Mouse (Mus musculus) layer of hippocampus, postnatal 14 days (tissue): ENCODE results near the gene Dgcr6. TPM values are rescaled to one million over a fixed set of nuclear protein-coding genes. Genes with fewer than 3 reads are reported as not detected.
"Not testable (repeated sequence)": the region's sequence is repeated elsewhere in the genome, so short reads cannot be mapped to it uniquely, and the experiment has no call there.

Experiments
- DNase-seq, 2 experiments: peaks; one replicate each; pipeline ENCODE4 v3.0.0; 2021 to 2022; ENCODE audit warnings: low spot score in 2 of 2, mixed read lengths in 1 of 2
- long read RNA-seq, 2 experiments: library from polyadenylated mRNA; stranded (forward); transcript quantifications; one replicate each; pipeline ENCODE4 v2.0.0; 2021
- total RNA-seq, 2 experiments: library from RNA; stranded (reverse); gene quantifications; 2 replicates each; pipeline ENCODE4 v1.2.3; 2021

The Dgcr6 gene
- total RNA-seq = 10 to 100 TPM; 85.1 to 86.3 TPM
- long read RNA-seq, experiment 1, transcript Dgcr6-201 (5 exons, 1,050 nt) = minor isoform, 15 of 98 reads
- long read RNA-seq, experiment 1, transcript Dgcr6-206 (5 exons, 1,086 nt) = major isoform, 56 of 98 reads
- long read RNA-seq, experiment 1, partial matches to known transcripts = 14 of 98 reads
- long read RNA-seq, experiment 1, other reads (novel, unspliced or antisense) = 9 of 98 reads
- long read RNA-seq, experiment 2, transcript Dgcr6-201 (5 exons, 1,050 nt) = minor isoform, 34 of 176 reads
- long read RNA-seq, experiment 2, transcript Dgcr6-206 (5 exons, 1,086 nt) = major isoform, 105 of 176 reads
- long read RNA-seq, experiment 2, partial matches to known transcripts = 22 of 176 reads
- long read RNA-seq, experiment 2, other reads (novel, unspliced or antisense) = 10 of 176 reads

- peak; percentile 77 to 85 for DNase-seq
These were observed at the start of gene Dgcr6 for GRCm38 (mm10) chr16:18052731-18053202. Gene Dgcr6 (plus strand): TSS chr16:18052860.

DNA sequence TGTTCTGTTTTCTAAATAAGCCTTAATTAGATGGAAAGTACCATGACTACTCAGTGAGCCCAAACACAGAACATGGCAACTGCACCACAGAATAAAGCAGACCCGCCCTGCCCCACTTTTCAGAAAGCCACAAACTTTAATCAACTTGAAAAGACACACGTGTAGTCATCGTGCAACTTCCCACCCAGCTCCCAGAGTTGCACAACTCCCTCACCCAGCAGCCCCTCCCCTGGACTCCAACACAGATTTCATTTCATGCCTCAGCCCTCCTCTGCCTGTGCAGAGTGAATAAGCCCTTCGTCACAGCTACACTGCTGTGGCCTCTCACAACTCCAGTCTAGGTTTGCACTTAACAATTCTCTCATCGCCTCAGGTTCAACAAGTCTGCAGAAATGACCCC, 48.1 kb upstream of the Dgcr6 start:
- DNase-seq = no peak

DNA sequence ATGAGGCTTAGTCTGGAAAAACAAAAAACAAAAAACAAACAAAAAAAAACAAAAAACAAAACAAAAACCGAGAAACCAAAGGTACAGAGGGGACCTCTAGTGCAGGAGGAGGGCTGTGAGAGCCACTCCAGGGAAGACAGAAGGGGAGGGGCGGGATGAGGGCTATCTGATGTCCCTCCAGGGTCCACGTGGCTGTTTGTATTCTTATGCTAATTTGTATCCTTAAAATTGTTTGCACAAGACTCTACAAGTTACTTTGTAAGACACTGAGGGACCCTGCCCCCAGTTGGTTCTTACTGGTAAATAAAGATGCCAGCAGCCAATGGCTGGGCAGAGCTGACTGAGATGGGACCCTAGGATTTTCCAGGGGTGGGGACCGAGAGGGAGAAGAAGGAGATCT, 45.6 kb upstream of the Dgcr6 start:
- no peak for DNase-seq

GRCm38 (mm10) chr16:18011101-18011500, 41.6 kb upstream of the Dgcr6 start:
- no peak for DNase-seq

GRCm38 (mm10) chr16:18016482-18016881, 36.2 kb upstream of the Dgcr6 start:
- not testable (repeated sequence) for DNase-seq

DNA sequence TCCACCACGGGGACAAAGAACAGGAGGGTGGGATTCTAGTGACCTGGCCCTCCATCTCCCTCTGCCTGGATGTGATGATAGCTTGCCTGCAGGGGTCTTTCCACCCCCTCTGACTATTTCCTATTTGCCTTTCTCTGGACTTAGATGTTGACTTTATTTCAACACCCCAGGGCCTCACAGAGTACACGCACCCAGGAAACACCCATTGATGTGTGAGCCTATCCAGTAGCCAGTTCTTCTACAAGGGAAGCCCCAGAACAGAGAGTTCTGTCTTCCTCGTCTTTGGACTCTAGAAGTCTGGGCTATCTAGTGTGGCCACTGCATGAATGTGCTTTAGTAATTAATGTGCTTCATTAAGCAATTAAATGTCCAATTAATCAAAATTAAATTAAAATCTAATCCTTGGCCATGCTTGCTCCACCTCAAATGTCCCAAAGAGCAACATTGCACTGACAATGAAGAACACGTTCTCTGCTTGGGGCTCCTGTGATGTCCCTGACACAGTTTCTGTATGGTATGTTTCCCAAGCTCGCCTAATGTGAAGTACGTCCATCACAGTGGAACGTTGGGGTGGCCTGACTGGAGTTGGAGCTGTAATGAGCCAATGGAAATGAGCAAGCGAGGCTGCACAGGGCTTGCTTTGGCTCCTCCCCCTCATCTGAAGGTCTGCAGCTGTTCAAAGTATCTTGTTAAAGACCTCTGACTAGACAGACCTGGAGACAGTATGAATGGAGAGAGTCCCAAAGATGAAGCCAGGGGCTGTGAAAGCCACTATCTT, 29.7 kb upstream of the Dgcr6 start:
- no peak for DNase-seq

- DNase-seq = no peak
These were observed 25.3 kb upstream of the Dgcr6 start for GRCm38 (mm10) chr16:18027371-18027770.

GRCm38 (mm10) chr16:18031752-18032151, 20.9 kb upstream of the Dgcr6 start:
- peak in 1 of 2 experiments; percentile 28 for DNase-seq

DNA sequence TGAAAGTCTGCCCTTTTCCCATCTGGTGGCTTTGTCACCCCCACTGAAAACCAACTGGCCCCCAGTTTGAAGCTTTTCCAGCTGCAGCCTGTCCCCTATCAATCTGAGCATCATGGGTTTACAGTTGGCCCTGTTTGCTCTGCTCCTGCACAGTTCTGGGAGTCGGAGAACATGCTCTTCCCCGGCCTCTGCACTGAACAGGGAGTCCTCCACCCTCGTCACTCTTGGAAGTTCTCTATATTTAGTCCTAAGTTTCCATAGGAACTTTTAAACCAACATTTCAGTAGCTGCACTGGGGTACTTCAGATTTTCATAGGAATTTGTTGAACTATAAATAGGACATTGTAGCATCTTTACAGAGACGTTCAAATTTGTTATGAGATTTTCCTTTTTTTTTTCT, 19.4 kb upstream of the Dgcr6 start:
- no peak for DNase-seq

DNA sequence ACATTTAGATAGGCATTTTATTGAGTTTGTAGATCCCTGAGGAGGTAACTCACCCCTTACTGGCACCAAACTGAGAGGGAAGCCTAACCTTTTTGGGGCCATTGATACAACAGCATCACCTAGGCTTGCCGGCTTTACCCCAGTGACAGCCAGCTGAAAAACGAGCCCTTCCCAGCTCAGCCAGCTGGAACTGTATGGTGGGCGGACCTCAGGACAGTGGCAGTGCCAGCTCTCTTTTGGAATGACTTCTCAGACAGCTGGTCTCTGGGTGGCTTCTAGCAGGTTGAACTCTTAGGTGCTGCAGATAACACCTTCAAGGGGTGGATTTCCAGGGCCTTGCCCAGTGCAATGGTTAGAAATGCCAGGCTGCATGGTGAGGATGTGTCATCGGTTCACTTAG, 18.4 kb upstream of the Dgcr6 start:
- DNase-seq = no peak

GRCm38 (mm10) chr16:18036425-18036955, 16.2 kb upstream of the Dgcr6 start:
- peak; percentile 29 to 38 for DNase-seq

DNA sequence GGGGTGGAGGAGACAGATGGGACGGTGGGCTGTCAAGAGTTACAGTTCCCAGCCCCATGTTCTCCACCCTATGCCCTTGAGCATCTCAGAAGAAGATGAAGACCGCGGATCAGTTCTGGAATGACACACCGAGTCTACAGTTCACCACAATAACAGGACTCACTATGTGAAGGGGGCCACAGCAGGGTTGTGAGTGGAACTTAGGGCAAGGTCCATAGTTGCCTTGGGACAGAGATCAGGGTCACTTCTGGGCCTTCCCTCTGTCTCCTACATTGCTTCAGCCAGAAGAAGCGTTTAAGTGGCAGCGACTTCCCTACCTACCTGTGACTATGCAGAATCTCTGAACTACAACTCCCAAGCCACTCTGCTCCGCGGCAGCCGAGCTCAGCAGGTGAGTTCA, 15.6 kb upstream of the Dgcr6 start:
- no peak for DNase-seq

DNA sequence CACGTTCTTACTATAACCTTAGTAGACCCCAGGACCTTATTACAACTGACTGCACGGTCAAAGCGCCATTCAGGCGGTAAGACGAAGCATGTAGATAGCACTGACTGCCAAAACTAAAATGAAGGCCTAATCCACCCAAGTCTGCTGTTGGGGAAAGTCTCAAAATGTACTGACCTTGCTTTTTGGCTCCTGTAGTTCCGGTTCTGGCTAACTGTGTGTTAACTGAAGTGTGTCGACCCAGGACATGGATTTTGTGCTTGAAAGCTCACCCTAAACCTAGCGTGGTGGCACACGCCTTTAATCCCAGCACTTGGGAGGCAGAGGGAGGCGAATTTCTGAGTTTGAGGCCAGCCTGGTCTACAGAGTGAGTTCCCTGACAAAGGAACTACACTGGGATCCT, 7.7 kb upstream of the Dgcr6 start:
- DNase-seq = no peak

- DNase-seq = peak; percentile 30 to 60
These were observed 5.0 kb upstream of the Dgcr6 start for GRCm38 (mm10) chr16:18047660-18048059.

- no peak for DNase-seq
These were observed 4.6 kb upstream of the Dgcr6 start for GRCm38 (mm10) chr16:18048071-18048470.

- no peak for DNase-seq
These were observed 338 bp upstream of the Dgcr6 start for GRCm38 (mm10) chr16:18052322-18052721.

DNA sequence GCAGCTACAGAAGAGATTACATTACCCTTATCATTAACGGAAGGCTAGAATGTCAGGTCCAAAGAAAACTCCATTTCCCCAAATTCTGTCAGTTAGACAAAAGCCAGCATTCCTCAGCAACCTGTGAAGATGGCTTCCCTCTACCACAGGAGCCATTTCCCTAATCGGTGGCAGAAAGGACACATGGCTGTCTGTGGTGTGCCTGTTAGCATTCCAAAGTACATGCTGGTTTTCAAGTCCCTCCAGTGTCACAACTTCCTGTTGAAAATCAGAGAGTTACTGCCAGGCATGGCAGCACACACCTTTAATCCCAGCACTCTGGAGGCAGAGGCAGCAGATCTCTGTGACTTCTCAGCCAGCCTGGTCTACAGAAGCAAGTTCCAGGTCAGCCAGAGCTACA, 3.6 kb downstream of the Dgcr6 start:
- no peak for DNase-seq

DNA sequence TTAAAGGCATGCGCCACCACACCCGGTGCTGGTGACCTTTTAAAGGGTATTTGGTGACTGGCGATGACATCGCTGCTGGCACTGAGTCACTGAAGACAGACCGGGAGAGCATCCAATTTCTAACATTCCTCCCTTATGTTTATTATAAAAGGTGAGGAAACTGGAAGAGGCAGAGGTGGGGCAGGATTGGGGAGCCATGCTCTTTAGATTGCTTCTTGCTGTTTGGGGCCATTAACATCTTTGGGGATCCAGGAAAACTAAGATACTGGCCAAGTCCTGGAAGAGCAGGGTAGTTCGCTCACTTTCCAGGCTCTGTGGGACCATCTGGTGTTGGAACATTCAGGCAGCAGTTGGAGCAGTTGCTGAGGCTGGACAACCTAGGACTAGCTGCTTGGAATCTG, 5.7 kb downstream of the Dgcr6 start:
- no peak for DNase-seq

DNA sequence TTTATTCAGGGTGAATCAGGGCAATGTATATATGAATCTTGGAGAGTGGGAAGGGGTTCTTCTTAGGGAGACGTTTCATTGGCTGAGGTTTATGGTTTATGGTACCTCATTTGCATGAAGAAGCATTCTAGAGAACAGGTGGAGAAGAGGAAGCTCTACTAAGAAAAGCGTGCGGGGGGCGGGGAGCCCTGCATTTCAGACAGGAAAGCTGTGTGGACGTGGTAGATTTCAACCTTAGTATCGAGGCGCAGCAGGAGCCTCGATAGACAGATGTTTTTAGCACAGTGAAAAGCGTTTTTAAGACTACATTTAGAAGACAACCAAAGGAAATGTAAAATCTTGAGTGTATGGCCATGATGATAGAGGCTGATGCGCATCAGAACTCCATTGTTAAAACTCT, 6.6 kb downstream of the Dgcr6 start:
- DNase-seq = no peak

GRCm38 (mm10) chr16:18061201-18061600, 8.5 kb downstream of the Dgcr6 start:
- no peak for DNase-seq

GRCm38 (mm10) chr16:18066060-18067009, 13.7 kb downstream of the Dgcr6 start:
- DNase-seq = peak; percentile 90 to 95
